Mouse (Mus musculus) CD4-positive, CD25-positive, alpha-beta regulatory T cell, adult 4 months (primary cell): ENCODE results near the gene Lman1l. TPM values are rescaled to one million over a fixed set of nuclear protein-coding genes. Genes with fewer than 3 reads are reported as not detected.
A peak's percentile ranks its signal among the peaks of the same experiment; 100 is the strongest.

Source experiments
- ATAC-seq: one replicate; pipeline ENCODE4 v1.8.0; 2017
- polyA plus RNA-seq, 2 experiments: library from polyadenylated mRNA; unstranded; fragments of 100-300 nt; shearing (Covaris generic); gene quantifications; one replicate each; pipeline ENCODE4 v1.2.1; 2017

Gene Lman1l
- polyA plus RNA-seq, result 1 to 10 TPM in 1 of 2 experiments, under 1 TPM in 1; 0.79 to 1.4 TPM

DNA sequence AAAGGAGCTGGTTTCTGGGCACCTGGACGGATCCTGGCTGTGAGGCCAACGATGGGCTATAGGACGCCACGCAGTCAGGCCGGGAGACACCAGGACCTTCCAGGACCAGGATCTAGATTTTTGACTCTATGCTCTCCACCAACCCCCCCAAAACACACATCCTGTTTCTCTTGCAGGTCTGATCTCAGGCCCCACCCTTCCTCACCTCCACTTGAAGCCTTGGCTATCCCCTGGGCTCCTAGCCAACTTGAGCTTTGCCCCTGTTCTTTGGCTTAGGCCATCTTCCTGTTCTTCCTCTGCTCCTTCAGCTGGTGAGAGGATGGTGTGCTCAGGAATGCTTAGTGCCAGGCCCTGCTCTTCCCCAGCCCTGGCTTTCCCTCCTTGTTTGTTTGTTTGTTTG lies at the start of gene Lman1l:
TSS of gene Lman1l (minus strand) at position 101 of the 400 bp plus-strand sequence.
- ATAC-seq, result peak; percentile 40

GRCm38 (mm10) chr9:57669566-57669965 lies 49.0 kb upstream of the Lman1l start:
- no peak for ATAC-seq

DNA sequence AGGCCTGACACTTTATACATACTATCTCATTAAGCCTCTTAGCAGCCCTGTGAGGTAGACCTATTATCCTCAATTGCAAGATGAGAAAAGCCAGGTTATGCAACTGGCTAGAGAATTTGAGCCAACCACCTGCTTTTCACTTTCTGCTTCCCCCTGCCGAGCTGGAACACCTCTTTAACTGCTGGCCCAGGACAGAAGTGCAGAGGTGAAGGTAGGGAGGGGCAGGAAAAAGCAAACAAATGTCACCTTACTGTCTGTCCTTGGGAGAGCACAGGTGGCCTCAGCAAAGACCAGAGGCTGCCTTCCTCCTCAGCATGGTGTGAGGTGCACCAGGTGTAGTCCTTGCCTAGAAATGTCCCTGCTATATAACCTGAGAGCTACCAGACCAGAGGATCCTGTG lies 47.7 kb upstream of the Lman1l start:
- ATAC-seq, result no peak

DNA sequence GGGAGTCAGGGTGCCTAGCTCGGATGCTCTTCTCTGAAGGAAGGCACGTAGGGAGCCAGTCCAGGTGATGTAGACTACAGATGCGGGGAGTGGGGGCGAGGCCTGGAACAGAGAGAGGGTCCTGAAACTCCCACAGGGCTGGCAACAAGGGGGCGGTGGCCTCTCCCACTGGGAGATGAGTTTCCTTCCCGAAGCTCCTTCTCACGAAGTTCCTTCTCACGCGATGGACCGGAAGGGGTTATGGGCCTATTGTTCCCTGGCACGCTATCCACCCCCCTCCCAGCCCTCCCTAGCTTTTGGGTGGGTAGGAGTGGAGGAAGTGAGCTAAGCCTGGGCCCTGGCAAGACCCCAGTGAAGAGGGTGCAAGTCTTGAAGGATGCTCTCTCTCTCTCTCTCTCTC lies 47.2 kb upstream of the Lman1l start:
- ATAC-seq, result no peak

GRCm38 (mm10) chr9:57667136-57667535 lies 46.6 kb upstream of the Lman1l start:
- ATAC-seq, result peak; percentile 47

- no peak for ATAC-seq
These were observed 46.0 kb upstream of the Lman1l start for GRCm38 (mm10) chr9:57666536-57666935.

DNA sequence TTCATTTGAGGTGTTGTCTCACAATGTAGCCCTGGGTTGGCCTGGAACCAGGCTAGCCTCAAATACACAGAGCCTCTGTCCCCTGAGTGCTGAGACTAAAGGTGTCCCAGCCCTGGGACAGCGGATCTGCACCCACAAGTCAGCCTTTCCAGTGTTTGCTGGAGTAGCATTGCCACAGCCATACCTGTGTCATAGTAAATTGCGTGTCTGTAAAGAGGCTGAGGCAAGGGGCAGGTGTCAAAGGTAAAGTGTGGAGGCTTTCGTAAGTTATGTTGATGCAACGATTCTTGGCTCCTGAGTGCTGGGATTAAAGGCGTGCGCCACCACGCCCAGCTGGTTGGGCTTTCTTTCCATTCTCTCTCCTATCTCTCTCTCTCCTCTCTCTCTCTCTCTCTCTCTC lies 44.0 kb upstream of the Lman1l start:
- no peak for ATAC-seq

DNA sequence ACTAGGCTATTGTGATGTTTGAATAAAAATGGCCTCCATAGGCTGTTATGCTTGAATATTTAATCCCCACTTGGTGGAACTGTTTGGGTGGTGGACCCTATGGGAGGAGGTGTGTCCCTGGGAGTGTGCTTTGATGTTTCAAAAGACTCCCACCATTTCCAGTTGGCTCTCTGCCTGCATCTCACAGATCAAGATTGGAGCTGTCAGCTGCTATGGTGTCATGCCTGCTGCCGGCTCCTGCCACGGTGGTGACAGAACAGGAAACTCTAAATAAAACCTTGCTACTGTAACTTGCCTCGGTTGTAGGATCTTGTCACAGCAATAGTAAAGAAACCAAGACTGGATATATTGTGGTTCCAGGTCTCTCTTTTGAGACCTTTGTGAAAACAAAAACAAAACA lies 41.0 kb upstream of the Lman1l start:
- no peak for ATAC-seq

- no peak for ATAC-seq
These were observed 39.9 kb upstream of the Lman1l start for GRCm38 (mm10) chr9:57660501-57660900.

- ATAC-seq, result peak; percentile 79
These were observed 39.2 kb upstream of the Lman1l start for GRCm38 (mm10) chr9:57659774-57660173.

DNA sequence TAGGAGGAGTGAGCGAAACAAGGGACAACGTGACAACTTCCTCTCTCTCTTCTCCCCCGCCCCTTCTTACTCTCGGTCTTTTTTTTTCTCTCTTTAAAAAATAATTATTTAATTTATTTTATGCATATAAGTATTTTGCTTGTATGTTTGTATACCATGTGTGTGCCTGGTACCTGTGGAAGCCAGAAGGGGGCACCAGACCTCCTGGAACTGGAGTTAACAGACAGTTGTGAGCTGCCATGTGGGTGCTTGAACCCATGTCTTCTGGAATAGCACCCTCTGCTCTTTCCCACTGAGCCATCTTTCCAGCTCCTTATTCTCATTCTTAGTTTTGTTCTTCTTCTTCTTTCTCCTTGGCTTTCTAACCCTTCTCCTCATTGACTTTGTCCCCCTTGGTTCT lies 38.4 kb upstream of the Lman1l start:
- ATAC-seq, result no peak

- no peak for ATAC-seq
These were observed 37.3 kb upstream of the Lman1l start for GRCm38 (mm10) chr9:57657843-57658242.

DNA sequence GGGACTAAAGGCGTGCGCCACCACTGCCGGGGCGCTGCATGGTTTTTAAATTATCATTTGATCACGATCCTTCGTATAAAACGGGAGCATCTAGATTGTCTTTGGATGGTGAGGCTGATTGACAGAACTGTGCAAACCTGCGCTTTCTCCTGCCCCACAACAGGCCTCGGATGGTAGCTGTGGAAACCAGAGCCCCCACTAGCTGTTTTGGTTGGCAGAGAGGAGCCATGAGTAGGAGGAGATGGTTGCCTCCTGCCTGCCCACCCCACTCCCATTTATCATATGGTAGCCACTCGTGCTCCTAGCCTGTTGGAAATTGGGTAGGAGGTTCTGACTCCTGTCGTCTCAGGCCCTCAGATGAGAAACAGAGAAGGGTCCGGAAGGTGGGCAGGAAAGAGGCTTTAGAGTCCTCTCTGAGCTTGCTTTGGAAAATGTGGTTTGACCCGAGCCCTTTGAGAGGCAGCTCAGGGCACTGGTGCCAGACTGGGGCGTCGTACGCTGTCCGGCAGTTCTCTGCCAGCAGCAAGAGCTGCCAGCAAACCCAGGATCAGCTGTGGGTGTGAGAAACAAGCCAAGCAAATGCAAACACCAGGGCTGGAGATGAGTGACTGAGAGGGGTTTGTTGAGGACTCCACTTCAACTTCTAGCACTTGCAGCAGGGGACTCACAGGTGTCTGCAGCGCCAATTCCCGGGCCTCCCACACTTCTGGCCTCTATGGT lies 36.2 kb upstream of the Lman1l start:
- ATAC-seq, result no peak

GRCm38 (mm10) chr9:57655749-57656148 lies 35.2 kb upstream of the Lman1l start:
- ATAC-seq, result peak; percentile 75

GRCm38 (mm10) chr9:57654966-57655365 lies 34.4 kb upstream of the Lman1l start:
- ATAC-seq, result no peak

- ATAC-seq, result no peak
These were observed 32.7 kb upstream of the Lman1l start, which contains the start of gene Csk for GRCm38 (mm10) chr9:57653283-57653682. TSS of gene Csk (minus strand) at chr9:57653631.

GRCm38 (mm10) chr9:57652855-57653254 lies 32.3 kb upstream of the Lman1l start:
- ATAC-seq, result no peak

- ATAC-seq, result peak; percentile 24
These were observed 31.8 kb upstream of the Lman1l start for GRCm38 (mm10) chr9:57652351-57652750.

DNA sequence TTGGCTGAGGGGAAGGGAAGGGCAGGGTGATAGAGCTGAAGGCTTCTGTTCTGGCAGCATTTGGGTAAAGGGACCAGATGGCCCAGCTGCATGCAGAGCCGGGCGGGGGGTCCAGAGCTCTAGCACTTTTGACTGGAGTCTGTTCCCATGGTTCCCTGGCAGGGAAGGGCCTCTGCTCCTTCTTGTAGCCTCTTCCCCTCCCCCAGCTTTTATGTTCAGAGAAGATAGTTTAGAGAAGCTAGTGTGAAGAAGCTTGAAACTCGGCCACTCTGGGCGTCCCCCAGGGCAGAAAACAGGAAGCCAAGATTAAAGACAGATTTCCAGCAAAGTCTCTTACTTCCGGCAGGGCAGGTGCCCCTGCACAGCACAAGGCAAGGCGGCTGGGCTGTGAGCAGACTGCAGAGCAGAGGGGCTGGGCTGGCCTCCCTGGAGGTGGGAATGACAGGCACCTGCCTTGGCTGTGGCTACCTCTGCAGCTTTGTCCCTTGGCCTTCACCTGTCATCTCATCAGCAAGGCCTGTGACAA lies 30.3 kb upstream of the Lman1l start:
- ATAC-seq, result peak; percentile 46

DNA sequence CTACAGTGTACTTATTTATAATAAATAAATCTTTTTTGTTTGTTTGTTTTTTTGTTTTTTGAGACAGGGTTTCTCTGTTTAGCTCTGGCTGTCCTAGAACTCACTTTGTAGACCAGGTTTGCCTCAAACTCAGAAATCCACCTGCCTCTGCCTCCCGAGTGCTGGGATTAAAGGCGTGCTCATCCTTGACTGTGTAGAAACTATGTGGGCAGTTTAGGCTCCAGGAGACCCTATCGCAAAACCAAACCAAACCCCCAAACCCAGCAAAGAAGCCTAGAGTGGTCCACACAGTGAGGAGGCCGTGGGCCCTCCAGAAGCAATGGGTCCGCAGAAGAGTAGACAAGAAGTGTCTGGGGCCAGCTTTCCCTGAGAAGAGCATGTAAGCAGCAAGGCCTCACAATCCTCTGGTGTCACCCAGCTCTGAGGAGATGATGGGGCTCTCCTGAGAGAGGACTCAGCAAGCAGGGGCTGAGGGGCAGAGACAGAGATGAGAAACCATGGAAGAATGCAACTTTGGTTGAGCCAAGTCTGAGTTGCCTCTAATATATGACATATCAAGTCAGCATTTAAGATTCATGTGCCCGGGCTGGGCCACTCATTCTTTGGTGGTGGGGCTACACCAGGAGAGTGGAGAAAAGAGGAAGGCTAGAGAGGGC lies 29.7 kb upstream of the Lman1l start:
- no peak for ATAC-seq

GRCm38 (mm10) chr9:57647286-57648108 lies 26.9 kb upstream of the Lman1l start:
- peak; percentile 46 for ATAC-seq

- ATAC-seq, result peak; percentile 49
These were observed 26.1 kb upstream of the Lman1l start for GRCm38 (mm10) chr9:57646551-57647103.
